18 mouse cellular contexts compared by ENCODE assay signal in genomic region chr2:144649960-144650359, GRCm38 (mm10).
"Had no signal": no experiment of that assay in that cellular context is flagged by ENCODE, and none has a peak within 500 bp of the region (broad histone marks: within the 10 kb centered on the region; RNA-seq: fewer than 3 reads in every experiment).

No protein-coding gene starts in this region.

- H3K36me3 ChIP-seq: lung, embryonic 15.5 days; midbrain, embryonic 13.5 days; midbrain, embryonic 15.5 days; neural tube, embryonic 12.5 days; stomach, embryonic 15.5 days had no signal

- H3K4me1 ChIP-seq: lung, embryonic 15.5 days; megakaryocyte, embryonic 14.5 days; neural tube, embryonic 12.5 days; stomach, embryonic 15.5 days had no signal

- ATAC-seq: liver, postnatal 0 days; lung, postnatal 0 days; midbrain, embryonic 13.5 days; midbrain, embryonic 15.5 days had no signal

- DNase-seq: liver, postnatal 0 days; lung, adult 2 months; lung, postnatal 14 days; lung, postnatal 36 days; right cerebral cortex, postnatal 14 days; thymus, adult 2 months; thymus, postnatal 14 days; thymus, postnatal 36 days had no signal

- H3K9ac ChIP-seq: liver, postnatal 0 days; lung, embryonic 15.5 days; midbrain, embryonic 13.5 days; midbrain, embryonic 15.5 days; neural tube, embryonic 12.5 days; stomach, embryonic 15.5 days had no signal

- H3K9me3 ChIP-seq: lung, embryonic 15.5 days; megakaryocyte, embryonic 14.5 days; midbrain, embryonic 13.5 days; midbrain, embryonic 15.5 days; neural tube, embryonic 12.5 days; stomach, embryonic 15.5 days had no signal

- H3K27ac ChIP-seq: lung, embryonic 15.5 days; macrophage; midbrain, embryonic 13.5 days; midbrain, embryonic 15.5 days; neural tube, embryonic 12.5 days; stomach, embryonic 15.5 days; stomach, postnatal 0 days had no signal

- H3K27me3 ChIP-seq: lung, embryonic 15.5 days; megakaryocyte, embryonic 14.5 days; midbrain, embryonic 13.5 days; midbrain, embryonic 15.5 days; neural tube, embryonic 12.5 days; stomach, embryonic 15.5 days had no signal

- H3K4me3 ChIP-seq: lung, embryonic 15.5 days; megakaryocyte, embryonic 14.5 days; midbrain, embryonic 13.5 days; midbrain, embryonic 15.5 days; neural tube, embryonic 12.5 days; stomach, embryonic 15.5 days had no signal

- H3K4me2 ChIP-seq: lung, embryonic 15.5 days; midbrain, embryonic 11.5 days; midbrain, embryonic 13.5 days; midbrain, embryonic 15.5 days; neural tube, embryonic 12.5 days; stomach, embryonic 15.5 days had no signal
